Mouse (Mus musculus) bone marrow macrophage, adult 2 months (primary cell): ENCODE results near the gene Elovl1.

Experiments
- CTCF ChIP-seq: IDR thresholded peaks from 2 replicates; pipeline ENCODE4 v1.5.1; 2012; ENCODE audit warnings: low read depth, mild to moderate bottlenecking, low read length, moderate library complexity
- POLR2A ChIP-seq: IDR thresholded peaks from 2 replicates; pipeline ENCODE4 v1.6.1; 2012; ENCODE audit warnings: mild to moderate bottlenecking, low read depth, low read length, borderline replicate concordance

DNA sequence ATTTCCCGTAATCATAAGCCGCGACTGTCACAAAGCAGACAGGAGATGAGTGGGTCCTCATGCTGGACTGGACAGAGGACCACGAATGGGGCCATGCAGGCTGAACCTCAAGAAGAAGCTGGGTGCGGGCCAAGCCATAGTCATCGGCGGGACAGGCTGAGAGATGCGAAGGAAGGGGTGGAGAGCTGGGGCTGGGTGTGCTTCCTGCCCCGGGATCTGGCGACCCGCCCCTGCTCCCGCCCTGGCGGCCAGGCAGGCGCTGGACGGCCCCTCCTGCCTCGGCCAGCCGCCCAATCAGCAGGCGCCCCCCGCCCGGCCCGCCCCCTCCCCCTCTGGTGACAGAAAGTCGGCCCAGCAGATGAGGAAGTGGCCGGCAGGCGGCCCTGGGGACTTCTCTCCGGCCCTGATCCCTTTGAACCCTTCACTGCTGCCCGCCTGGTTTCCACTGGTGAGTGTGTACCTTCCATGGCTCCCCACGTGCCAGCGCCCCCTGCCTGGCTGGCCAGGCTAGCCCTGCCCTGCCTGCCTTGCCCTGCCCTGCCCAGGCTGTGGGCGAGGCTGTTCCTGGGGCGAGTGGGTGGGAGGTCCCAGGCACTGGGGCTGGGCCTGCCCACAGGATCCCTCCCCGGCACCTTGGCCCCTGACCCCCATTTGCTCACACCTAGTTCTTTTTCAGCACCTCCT lies at the start of gene Elovl1:
- no peak; the same call in 1 of the 2 replicates for TF ChIP-seq POLR2A
- no peak for TF ChIP-seq CTCF
